Mouse (Mus musculus): ENCODE measurements around the gene Ints13.

- no peak for TF ChIP-seq POLR2A (IDR thresholded peaks at IDR 0.05; ENCODE audit: borderline replicate concordance, control insufficient read depth, low read depth, low read length)
- TF ChIP-seq CTCF (IDR thresholded peaks at IDR 0.05; ENCODE audit: control insufficient read depth, insufficient read depth, low read length), result no peak
Observed at GRCm38 (mm10) chr6:146509891-146510290, 67.7 kb downstream of the Ints13 start.

All from bone marrow, adult 2 months (tissue).